Mouse (Mus musculus): ENCODE measurements at regions not wholly inside any gene's neighbourhood (a gene's known extent, or its start where the extent isn't known, plus 50 kb on each side); places are given as distances from the start of the nearest gene placed in this dataset.

- DNase-seq (ENCODE audit: low read depth, low spot score): no peak
- Histone ChIP-seq H3K36me3 (ENCODE audit: control insufficient read depth, insufficient read depth, low read length, poor library complexity, severe bottlenecking) (no peaks in the 10 kb centered on the region), H3K27me3 (ENCODE audit: control insufficient read depth, insufficient read depth, low read length, poor library complexity, severe bottlenecking) (no peaks in the 10 kb centered on the region)
Observed at GRCm38 (mm10) chr13:82423911-82424654, 641.2 kb downstream of the Cetn3 start.

DNA sequence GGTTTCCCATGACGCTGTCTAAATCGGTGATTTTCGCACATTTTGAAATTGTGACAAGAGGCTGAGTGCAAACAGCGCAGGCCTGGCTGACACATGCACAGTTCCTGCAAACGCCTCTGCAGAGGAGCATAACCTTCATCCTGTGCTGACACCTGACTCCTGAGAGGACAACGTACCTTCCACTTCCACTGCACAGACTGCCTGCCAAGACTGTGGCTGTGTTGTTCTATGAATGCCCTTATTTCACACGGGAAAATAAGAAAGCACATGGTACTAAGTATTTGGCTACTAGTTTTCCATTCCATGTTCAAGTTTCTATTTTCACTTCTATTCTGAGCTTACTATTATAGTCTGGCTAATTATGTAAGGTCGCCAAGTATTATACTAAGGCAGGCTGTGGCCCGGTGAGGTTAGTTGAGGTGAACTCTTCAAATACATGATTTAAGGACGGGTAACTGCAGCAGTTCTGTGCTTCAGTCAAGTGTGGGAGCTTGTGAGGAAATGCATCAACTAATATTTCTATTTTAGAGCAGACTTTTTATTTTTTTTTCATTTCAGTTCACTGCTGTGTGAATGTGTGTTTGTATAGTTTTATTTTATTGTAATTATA, 642.0 kb downstream of the Cetn3 start:
- Histone ChIP-seq H3K27me3 (ENCODE audit: control insufficient read depth, insufficient read depth, low read length, poor library complexity, severe bottlenecking) (no peaks in the 10 kb centered on the region), H3K36me3 (ENCODE audit: control insufficient read depth, insufficient read depth, low read length, poor library complexity, severe bottlenecking) (no peaks in the 10 kb centered on the region)
- no peak for DNase-seq (ENCODE audit: low read depth, low spot score)

- no peak for DNase-seq (ENCODE audit: low read depth, low spot score)
- no peaks in the 10 kb centered on the region for H3K27me3 ChIP-seq (ENCODE audit: control insufficient read depth, insufficient read depth, low read length, poor library complexity, severe bottlenecking)
- no peaks in the 10 kb centered on the region for H3K36me3 ChIP-seq (ENCODE audit: control insufficient read depth, insufficient read depth, low read length, poor library complexity, severe bottlenecking)
Observed at GRCm38 (mm10) chr13:82432411-82432810, 649.5 kb downstream of the Cetn3 start.

- no peak for DNase-seq (ENCODE audit: low read depth, low spot score)
- H3K36me3 ChIP-seq (ENCODE audit: control insufficient read depth, insufficient read depth, low read length, poor library complexity, severe bottlenecking): no peaks in the 10 kb centered on the region
- no peaks in the 10 kb centered on the region for H3K27me3 ChIP-seq (ENCODE audit: control insufficient read depth, insufficient read depth, low read length, poor library complexity, severe bottlenecking)
Observed at GRCm38 (mm10) chr13:82439294-82439693, 656.4 kb downstream of the Cetn3 start.

- H3K36me3 ChIP-seq (ENCODE audit: control insufficient read depth, insufficient read depth, low read length, poor library complexity, severe bottlenecking): no peaks in the 10 kb centered on the region
- H3K27me3 ChIP-seq (ENCODE audit: control insufficient read depth, insufficient read depth, low read length, poor library complexity, severe bottlenecking): no peaks in the 10 kb centered on the region
- DNase-seq (ENCODE audit: low read depth, low spot score): no peak
Observed at GRCm38 (mm10) chr13:82453650-82454049, 670.8 kb downstream of the Cetn3 start.

DNA sequence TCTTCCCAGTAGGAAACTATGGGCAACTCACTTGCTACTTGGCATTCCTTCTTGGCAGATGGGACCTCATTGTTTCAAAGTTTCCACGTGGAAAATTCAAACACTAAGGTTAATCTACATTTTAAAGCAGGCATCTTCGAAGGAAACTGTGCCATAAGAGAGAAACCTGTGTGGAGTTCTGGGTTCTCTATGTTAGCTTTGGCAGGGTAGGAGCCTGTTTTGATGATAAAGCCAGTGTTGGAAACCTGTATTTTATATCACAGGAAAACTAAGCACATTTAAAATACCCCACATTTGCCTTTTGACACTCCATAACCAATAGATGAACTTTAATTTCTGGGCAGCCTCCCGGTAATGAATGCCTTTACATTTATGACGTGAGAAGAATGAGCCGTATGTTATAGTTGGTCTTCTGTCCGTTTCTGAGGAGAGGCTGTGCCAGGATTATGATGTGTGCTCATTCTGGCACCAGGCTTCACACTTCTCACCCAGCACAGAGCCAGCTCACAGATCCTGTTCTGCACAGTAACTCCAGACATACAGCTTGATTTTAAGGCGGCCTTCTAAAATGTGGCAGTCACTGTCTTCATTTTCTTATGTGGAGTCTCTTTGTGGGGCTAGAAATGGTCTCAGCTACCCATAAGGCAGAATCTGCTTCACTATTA, 700.5 kb downstream of the Cetn3 start:
- no peak for DNase-seq (ENCODE audit: low read depth, low spot score)
- no peaks in the 10 kb centered on the region for H3K36me3 ChIP-seq (ENCODE audit: control insufficient read depth, insufficient read depth, low read length, poor library complexity, severe bottlenecking)
- H3K27me3 ChIP-seq (ENCODE audit: control insufficient read depth, insufficient read depth, low read length, poor library complexity, severe bottlenecking): no peaks in the 10 kb centered on the region

- peak; percentile 76 for DNase-seq (ENCODE audit: low read depth, low spot score)
- no peaks in the 10 kb centered on the region for H3K36me3 ChIP-seq (ENCODE audit: control insufficient read depth, insufficient read depth, low read length, poor library complexity, severe bottlenecking)
- H3K27me3 ChIP-seq (ENCODE audit: control insufficient read depth, insufficient read depth, low read length, poor library complexity, severe bottlenecking): no peaks in the 10 kb centered on the region
Observed at GRCm38 (mm10) chr13:82496606-82497005, 713.7 kb downstream of the Cetn3 start.

DNA sequence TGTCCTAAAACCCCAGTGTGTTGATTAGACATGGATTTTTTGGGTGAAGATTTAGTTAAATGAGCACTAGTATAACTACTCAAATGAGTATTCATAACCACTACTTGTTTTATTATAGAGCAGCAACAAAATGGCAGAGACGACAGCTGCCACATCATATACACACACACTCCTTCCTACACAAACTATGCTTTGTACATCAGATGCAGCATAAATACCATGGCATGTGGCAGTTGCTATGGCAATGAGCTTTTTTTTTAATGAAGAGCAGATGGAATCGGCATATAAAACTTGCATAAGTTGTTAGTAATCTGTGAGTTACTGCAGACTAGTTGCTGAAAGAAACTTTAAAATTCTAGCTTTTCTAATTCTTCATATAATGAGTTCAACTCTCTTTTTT, 725.3 kb downstream of the Cetn3 start:
- no peaks in the 10 kb centered on the region for H3K36me3 ChIP-seq (ENCODE audit: control insufficient read depth, insufficient read depth, low read length, poor library complexity, severe bottlenecking)
- no peaks in the 10 kb centered on the region for H3K27me3 ChIP-seq (ENCODE audit: control insufficient read depth, insufficient read depth, low read length, poor library complexity, severe bottlenecking)
- DNase-seq (ENCODE audit: low read depth, low spot score): no peak

- no peaks in the 10 kb centered on the region for H3K36me3 ChIP-seq (ENCODE audit: control insufficient read depth, insufficient read depth, low read length, poor library complexity, severe bottlenecking)
- DNase-seq (ENCODE audit: low read depth, low spot score): no peak
- no peaks in the 10 kb centered on the region for H3K27me3 ChIP-seq (ENCODE audit: control insufficient read depth, insufficient read depth, low read length, poor library complexity, severe bottlenecking)
Observed at GRCm38 (mm10) chr13:82509512-82509911, 726.6 kb downstream of the Cetn3 start.
